Mouse (Mus musculus) forebrain, embryonic 12.5 days (tissue): Measurements from ENCODE around the gene Nfkbiz. TPM values are rescaled to one million over a fixed set of nuclear protein-coding genes. Genes with fewer than 3 reads are reported as not detected.

ENCODE experiments used
- ATAC-seq: fragments of 200-750 bp; cut with Nextera tagmentation; 2 replicates; pipeline ENCODE4 v1.8.0; 2017; ENCODE audit warnings: moderate TSS enrichment; ENCODE audit not compliant: low FRiP score
- H3K27ac ChIP-seq: fragments of 300-500 bp; sonication (generic); 2 replicates; pipeline ENCODE4 v1.5.1; 2016; ENCODE audit warnings: mild to moderate bottlenecking
- H3K27me3 ChIP-seq: fragments of 300-500 bp; sonication (generic); 2 replicates; pipeline ENCODE4 v1.6.1; 2016; ENCODE audit warnings: mild to moderate bottlenecking
- H3K36me3 ChIP-seq: fragments of 300-500 bp; sonication (generic); replicated peaks from 2 replicates; pipeline ENCODE4 v1.6.1; 2016; ENCODE audit warnings: mild to moderate bottlenecking
- H3K4me1 ChIP-seq: fragments of 300-500 bp; sonication (generic); 2 replicates; pipeline ENCODE4 v1.6.1; 2016
- H3K4me2 ChIP-seq: fragments of 300-500 bp; sonication (generic); 2 replicates; pipeline ENCODE4 v1.6.1; 2016; ENCODE audit warnings: mild to moderate bottlenecking, moderate library complexity
- H3K4me3 ChIP-seq: fragments of 300-500 bp; sonication (generic); replicated peaks from 2 replicates; pipeline ENCODE4 v1.5.1; 2016; ENCODE audit warnings: mild to moderate bottlenecking
- H3K9ac ChIP-seq: fragments of 300-500 bp; sonication (generic); 2 replicates; pipeline ENCODE4 v1.6.1; 2016; ENCODE audit warnings: mild to moderate bottlenecking
- H3K9me3 ChIP-seq: fragments of 300-500 bp; sonication (generic); 2 replicates; pipeline ENCODE4 v1.6.1; 2016
- WGBS: fragments of 180-500 bp; shearing (Covaris S2); methylation state at CpG from one replicate; pipeline ENCODE4 v1.1.7; 2016; 5-methylcytosine and 5-hydroxymethylcytosine counted together
- polyA plus RNA-seq: library from polyadenylated mRNA; unstranded; fragments of >200 nt; fragmentation: Nextera tagmentation; extraction: Ambion mirVana; gene quantifications from 2 replicates; pipeline ENCODE4 v1.2.1, GENCODE M21; 2016

Gene Nfkbiz
- polyA plus RNA-seq, 1 experiment from 2014 or later, result 1.8 TPM

DNA sequence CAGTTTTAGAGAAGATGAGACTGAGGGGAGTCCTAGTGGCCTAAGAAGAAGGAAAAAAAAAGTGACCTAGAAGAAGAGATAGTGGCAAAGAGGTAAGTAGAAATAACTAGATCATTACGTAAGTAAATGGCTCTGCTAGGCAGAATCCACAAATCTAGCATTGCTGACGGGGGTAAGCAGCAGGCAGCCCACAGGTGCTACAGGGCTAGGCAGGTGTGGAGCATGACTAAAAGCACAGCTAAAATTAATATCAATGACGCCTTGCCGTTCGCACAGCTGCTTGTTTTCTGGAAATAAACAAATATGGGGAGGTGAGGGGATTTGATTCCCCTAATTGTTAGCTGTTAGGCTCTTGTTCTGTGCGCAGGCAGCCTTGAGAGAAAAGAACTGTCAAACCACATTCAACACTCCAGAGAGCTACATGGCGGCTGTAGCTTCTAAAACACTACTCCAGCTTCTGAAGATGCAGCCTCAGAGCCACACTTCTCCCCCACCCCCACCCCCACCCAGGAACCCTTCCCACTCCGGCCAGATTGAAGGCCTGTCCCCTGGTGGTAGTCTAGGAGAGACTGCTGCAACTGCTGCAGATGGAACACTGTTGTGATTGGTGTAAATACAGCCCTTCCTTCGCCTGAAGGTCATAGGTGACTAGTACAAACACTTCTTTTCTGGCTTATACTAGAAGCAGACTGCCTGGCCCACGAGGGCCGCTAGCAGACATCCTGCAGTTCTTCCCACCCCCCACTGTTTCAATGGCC is 15.1 kb downstream of the Nfkbiz start:
- no peaks in the 10 kb centered on the region for H3K36me3 ChIP-seq
- no peak overlapping the region for H3K9ac ChIP-seq
- peaks cover 23% of the 10 kb centered on the region for H3K4me1 ChIP-seq
- 31% methylated on average over 11 of the region's 11 CpGs for WGBS
- 0 out of 2 replicates have a peak, but pooled peaks cover 2% of the 10 kb centered on the region for H3K27me3 ChIP-seq
- no peak for ATAC-seq
- H3K9me3 ChIP-seq, result no peaks in the 10 kb centered on the region
- no peak overlapping the region for H3K27ac ChIP-seq
- no peak overlapping the region for H3K4me3 ChIP-seq
- H3K4me2 ChIP-seq, result no peak overlapping the region

DNA sequence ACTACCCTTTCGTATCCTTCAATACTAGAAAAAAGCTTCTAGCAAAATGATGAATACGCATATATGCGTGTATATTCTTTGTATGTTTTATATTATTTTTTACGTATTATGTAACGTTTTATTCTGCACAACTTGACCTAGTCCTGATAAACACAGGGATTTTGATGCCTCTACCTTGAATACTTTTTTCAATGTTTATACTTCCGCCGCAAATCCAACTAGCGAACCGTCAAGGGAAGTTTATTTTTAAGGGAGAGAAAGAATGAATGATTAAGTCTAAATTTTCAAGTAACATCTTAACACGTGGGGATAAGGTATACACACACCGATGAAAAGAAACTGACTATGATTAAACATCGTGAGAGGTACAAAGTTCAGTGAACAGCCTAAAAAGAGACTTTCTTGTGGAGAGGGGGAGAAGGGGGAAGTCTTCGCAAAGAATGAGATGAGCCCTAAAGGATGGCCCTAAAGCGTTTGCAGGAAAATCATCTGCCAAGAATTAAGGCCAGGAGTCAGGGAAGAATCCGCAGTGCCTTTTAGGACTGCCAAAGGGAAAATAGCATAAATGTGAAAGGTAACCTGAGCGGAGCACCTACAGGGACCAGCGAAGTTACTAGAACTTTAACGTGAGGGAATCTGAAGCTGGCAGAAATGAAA is 15.8 kb downstream of the Nfkbiz start:
- ATAC-seq, result no peak
- Histone ChIP-seq H3K27ac (no peak overlapping the region), H3K4me3 (peak overlapping the region; percentile 77; the same call in 1 of the 2 replicates), H3K27me3 (0 out of 2 replicates have a peak, but pooled peaks cover 2% of the 10 kb centered on the region), H3K9ac (no peak overlapping the region), H3K4me2 (peak overlapping the region; percentile 98), H3K4me1 (peaks cover 23% of the 10 kb centered on the region), H3K36me3 (peaks cover 5% of the 10 kb centered on the region), H3K9me3 (no peaks in the 10 kb centered on the region)
- WGBS, result 43% methylated on average over 18 of the region's 18 CpGs

DNA sequence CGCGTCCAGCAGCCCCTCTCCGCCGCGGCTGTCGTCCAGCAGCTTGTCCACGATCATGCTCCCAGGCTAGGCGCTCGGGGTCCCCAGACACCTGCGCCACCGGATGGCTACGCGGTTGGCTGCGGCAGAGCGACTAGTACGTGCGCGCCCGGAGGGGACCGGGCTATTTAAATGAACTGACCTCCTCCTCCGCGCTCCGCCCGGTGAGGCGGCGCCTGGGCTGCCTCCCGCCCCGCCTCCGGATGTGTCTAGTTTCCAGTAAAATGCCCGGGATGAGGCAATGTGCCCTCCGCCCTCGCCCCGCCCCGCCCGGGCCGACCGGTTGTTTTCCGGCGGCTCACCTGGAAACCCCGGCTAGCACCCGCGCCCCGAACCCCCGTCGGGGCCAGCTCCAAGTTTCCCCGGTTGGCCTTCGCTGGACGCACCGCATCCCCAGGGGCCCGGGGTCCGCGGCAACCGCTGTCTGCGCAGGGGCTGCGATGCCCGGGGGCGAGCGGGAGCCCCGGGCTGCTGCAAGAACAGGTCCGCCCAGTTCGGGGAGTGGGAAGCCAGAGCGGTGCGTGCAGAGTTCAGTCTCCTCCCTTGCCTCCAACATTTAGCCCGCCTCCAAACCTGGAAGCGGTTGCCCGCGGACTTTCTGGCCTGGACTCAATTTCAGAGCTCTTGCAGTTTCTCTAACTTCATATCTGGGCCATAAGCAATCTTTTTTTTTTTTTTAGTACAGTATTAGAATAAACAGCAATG is 16.5 kb downstream of the Nfkbiz start:
- peak; percentile 93 for ATAC-seq
- Histone ChIP-seq H3K27me3 (0 out of 2 replicates have a peak, but pooled peaks cover 2% of the 10 kb centered on the region), H3K36me3 (peaks cover 9% of the 10 kb centered on the region), H3K4me3 (peak overlapping the region; percentile 77), H3K4me2 (peak overlapping the region; percentile 98), H3K9me3 (no peaks in the 10 kb centered on the region), H3K9ac (peak overlapping the region; percentile 75), H3K27ac (0 out of 2 replicates have a peak overlapping the region, but pooled peaks have one; percentile 36), H3K4me1 (peaks cover 23% of the 10 kb centered on the region)
- under 1% methylated on average over 46 of the region's 67 CpGs for WGBS

DNA sequence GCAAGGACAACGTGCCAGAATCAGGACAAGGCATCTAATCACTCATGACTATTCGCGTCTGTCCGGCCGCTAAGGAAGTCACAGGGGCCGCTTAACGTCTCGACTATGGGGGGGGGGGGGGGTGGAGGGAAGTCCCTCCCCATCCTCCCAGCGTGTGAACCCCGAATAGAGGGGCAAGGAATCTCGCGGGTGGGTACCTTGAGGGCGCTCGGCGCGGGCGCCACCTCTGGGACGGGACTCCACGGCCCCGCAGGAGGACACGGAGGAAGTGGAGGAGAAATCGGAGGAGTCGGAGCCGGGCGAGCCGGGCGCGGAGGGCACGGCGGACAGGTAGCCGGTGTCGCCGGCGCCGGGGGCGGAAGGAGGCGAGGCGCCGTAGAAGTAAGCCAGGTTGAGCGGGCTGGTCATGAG is 17.1 kb downstream of the Nfkbiz start:
- Histone ChIP-seq H3K4me1 (peaks cover 23% of the 10 kb centered on the region), H3K9ac (peak overlapping the region; percentile 75), H3K27me3 (0 out of 2 replicates have a peak, but pooled peaks cover 2% of the 10 kb centered on the region), H3K27ac (0 out of 2 replicates have a peak overlapping the region, but pooled peaks have one; percentile 36), H3K9me3 (no peaks in the 10 kb centered on the region), H3K4me3 (peak overlapping the region; percentile 77), H3K36me3 (peaks cover 12% of the 10 kb centered on the region), H3K4me2 (peak overlapping the region; percentile 98)
- WGBS, result under 1% methylated on average over 40 of the region's 40 CpGs
- peak; percentile 41 for ATAC-seq

DNA sequence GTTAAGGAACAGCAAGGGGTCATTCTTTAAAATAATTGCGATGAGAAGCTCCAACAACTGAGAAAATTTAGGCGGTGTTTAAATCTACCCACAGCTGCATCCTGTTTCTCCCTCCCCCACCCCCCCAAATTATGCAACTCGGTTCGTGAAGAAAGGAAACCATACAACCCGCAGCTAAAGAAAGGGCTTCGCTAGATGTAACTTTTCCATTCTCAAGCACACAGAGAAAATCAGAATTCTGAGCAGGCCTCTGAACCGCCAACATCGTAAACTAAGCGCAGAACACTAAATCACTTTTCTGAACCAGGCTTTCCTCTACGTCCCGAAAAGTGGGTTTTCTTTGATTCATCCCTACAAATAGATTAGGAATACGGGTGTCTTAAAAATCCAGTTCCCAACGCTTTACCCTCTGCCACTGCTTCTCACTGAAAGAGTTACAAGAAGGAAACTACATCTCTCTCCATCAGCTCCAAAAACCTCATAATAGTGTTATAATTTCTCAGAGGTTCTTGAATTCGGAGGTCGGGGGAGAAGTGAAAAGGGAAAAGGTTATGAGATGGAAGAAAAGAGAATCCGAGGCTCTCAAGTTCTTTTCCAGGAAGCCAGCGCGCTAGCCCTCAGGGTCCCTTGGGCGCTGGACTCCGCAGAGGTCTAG is 17.7 kb downstream of the Nfkbiz start:
- no peak; the same call in 1 of the 2 replicates for ATAC-seq
- Histone ChIP-seq H3K4me2 (peak overlapping the region; percentile 98), H3K36me3 (peaks cover 17% of the 10 kb centered on the region), H3K27ac (no peak overlapping the region), H3K27me3 (0 out of 2 replicates have a peak, but pooled peaks cover 2% of the 10 kb centered on the region), H3K9me3 (no peaks in the 10 kb centered on the region), H3K4me3 (peak overlapping the region; percentile 77), H3K9ac (peak overlapping the region; percentile 75; the same call in 1 of the 2 replicates), H3K4me1 (peaks cover 23% of the 10 kb centered on the region)
- WGBS, result 17% methylated on average over 20 of the region's 20 CpGs

DNA sequence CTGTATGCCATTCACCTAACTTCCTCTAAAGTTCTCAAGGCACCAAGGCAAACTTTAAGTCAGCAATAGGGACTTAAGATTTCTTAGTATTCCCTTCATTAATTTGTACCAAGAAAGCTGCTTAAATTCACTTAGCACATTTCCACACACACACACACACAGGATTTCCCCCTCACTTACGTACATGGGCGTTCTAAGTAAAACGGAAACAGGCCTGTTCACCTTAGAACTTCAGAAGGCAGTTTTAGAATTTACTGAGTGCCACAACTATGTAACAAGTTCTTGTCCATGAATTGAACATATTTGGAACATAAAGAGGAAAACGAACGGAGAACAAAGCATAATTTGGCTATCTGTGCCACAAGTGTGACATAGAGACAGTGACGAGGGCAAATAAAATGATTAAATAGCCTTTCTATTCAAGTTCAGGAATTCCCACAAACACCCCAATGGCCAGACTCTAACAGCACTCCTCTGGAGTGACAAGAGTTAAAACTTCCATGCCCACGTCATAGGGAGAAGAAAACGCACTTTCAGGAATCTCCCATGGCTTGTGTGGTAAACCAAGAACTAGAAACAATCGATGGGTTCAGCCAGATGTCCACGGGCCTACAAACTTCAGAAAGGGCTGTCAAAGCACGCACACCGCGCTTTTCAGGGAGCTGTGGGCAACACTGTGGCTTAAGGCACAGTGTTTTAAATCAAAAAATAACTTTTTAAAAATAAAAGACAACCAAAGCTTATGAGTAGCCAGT is 18.4 kb downstream of the Nfkbiz start:
- WGBS, result 51% methylated on average over 13 of the region's 13 CpGs

DNA sequence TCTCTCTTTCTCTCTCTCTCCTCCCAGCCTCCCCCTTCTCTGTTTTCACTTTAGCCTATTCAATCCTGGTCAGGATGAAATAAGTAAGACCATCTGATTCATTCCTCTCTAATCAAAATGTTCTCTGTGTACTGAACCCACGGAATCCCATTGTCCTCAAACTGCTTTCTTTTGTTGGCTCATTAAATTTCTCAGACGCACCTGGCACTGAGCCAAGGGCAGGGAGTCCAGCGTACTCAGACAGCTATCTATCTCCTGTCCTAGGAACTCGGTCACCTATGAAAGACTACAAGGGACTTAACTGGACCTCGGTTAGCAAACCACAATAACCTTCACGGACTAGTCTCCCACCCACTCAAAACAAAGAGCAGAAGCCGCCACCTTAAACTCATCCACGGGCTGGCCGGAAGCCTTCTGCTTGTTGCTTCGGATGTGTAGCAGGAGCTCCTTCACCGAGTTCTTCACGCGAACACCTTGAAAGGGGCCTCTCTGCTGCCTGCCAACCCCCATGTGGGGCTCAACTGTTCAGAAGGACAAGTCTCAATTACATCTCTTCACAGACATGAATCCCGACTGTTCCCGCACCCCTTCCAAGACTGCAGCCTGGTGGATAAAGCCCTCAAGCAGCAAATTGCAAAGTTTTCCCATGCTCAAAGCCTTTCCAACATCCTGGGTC is 19.4 kb downstream of the Nfkbiz start:
- Histone ChIP-seq H3K4me3 (0 out of 2 replicates have a peak overlapping the region, but pooled peaks have one; percentile 2), H3K9ac (0 out of 2 replicates have a peak overlapping the region, but pooled peaks have one; percentile 12), H3K9me3 (no peaks in the 10 kb centered on the region), H3K36me3 (peaks cover 30% of the 10 kb centered on the region), H3K27ac (no peak overlapping the region), H3K4me1 (peaks cover 23% of the 10 kb centered on the region), H3K27me3 (0 out of 2 replicates have a peak, but pooled peaks cover 2% of the 10 kb centered on the region), H3K4me2 (peak overlapping the region; percentile 25)
- no peak for ATAC-seq
- 65% methylated on average over 15 of the region's 15 CpGs for WGBS

More for the DNA sequence above, 18.4 kb downstream of the Nfkbiz start:
- Histone ChIP-seq H3K4me3 (peak overlapping the region; percentile 77), H3K36me3 (peaks cover 24% of the 10 kb centered on the region), H3K4me2 (peak overlapping the region; percentile 98), H3K4me1 (peaks cover 23% of the 10 kb centered on the region), H3K9me3 (no peaks in the 10 kb centered on the region), H3K27ac (no peak overlapping the region), H3K9ac (no peak overlapping the region), H3K27me3 (0 out of 2 replicates have a peak, but pooled peaks cover 2% of the 10 kb centered on the region)
- no peak for ATAC-seq

DNA sequence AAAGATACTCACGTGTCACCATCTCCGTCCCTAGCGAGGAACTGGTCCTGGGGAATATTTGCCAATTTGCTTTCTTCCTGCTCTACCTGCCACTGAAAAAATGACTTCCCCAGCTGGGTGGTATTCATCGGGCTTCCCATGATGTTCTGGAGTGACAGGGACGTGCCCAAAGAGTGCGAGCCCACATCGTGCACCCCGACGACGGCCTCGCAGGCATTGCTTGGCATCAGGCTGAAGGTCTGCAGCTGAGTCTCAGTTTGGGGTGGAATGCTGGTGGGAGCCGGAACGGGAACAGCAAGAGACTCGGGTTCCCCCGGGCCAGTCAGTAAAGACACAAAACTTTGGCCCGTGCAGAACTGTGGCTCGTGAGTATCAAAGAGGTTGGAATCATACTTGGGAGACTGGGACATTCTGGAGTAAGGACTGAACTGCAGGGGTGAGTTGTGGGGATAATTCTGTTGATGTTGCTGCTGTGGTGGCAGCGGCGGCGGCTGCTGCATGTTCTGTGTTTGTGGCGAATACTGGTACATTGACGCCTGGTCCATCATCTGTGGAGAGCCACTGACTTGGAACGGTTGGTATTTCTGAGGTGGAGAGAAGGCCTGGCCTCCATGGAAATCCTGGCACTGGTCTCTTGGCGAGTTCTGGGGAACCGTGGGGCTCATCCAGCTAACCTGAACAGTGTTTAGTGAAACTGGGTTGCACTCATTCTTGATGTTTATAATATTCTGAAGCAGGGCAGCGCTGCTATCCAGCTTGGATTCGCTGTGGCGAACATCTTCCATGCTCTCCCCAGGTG is 20.8 kb downstream of the Nfkbiz start:
- H3K4me2 ChIP-seq, result no peak overlapping the region
- no peaks in the 10 kb centered on the region for H3K27me3 ChIP-seq
- H3K9me3 ChIP-seq, result no peaks in the 10 kb centered on the region
- peaks cover 39% of the 10 kb centered on the region for H3K36me3 ChIP-seq
- 95% methylated on average over 28 of the region's 28 CpGs for WGBS
- H3K4me1 ChIP-seq, result peaks cover 17% of the 10 kb centered on the region
- ATAC-seq, result no peak
- H3K4me3 ChIP-seq, result no peak overlapping the region
- H3K27ac ChIP-seq, result no peak overlapping the region
- no peak overlapping the region for H3K9ac ChIP-seq

DNA sequence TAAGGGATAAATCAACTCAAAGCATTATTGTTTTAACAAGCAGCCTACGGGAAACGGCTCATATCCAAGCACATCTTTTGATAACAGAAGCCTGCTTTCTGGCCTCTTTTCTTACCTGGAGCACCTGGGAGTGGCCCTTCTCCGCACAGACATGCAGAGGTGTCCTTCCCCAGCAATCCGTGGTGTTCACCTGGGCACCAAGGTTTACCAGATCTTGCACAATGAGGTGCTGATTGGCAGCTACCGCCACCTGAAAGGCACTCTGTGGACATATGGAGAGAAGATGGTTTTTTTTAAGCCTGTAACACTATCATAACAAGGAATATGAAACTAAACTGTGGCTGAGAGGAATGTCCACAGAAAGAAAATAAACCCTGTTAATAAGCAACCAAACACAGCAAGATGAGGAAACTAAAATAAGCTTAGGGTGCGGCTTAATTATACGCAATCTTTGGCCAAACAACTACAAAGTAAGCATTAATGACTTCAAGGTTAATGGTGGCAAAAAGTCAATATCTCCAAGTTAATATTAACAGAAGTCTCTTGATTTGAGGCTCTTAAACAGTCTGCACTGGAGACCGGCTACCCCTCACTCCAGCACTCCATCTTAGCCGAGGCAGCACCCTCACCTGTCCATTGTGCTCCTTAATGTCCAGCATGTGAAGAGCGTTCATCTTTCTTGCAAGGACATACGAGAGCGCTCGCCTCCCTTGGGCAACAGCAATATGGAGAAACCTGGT is 22.3 kb downstream of the Nfkbiz start:
- peaks cover 16% of the 10 kb centered on the region for H3K4me1 ChIP-seq
- 94% methylated on average over 13 of the region's 13 CpGs for WGBS
- no peak overlapping the region for H3K4me2 ChIP-seq
- H3K36me3 ChIP-seq, result peaks cover 44% of the 10 kb centered on the region
- no peak overlapping the region for H3K4me3 ChIP-seq
- H3K9me3 ChIP-seq, result no peaks in the 10 kb centered on the region
- H3K27ac ChIP-seq, result no peak overlapping the region
- H3K27me3 ChIP-seq, result no peaks in the 10 kb centered on the region
- H3K9ac ChIP-seq, result no peak overlapping the region
- ATAC-seq, result no peak

DNA sequence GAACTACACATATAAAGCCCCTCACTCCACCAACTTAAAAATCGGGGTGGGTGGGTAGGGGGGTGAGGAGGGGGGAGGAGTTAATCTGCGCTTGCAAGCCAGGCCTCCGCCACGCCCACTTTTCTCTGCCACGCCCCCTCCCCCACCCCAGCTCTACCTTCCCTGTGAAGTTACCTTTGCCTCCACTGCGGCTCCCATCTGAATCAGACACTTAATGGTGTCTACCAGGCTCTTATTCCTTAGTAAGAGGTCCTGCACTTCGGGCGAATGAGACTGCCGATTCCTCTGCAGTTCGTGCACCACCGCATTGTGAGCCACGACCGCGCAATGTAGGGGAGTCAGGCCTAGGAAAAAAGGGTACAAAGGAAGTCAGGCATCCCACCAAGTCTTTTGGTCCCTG is 23.2 kb downstream of the Nfkbiz start:
- WGBS, result 86% methylated on average over 14 of the region's 14 CpGs
- no peak overlapping the region for H3K9ac ChIP-seq
- H3K4me1 ChIP-seq, result peaks cover 11% of the 10 kb centered on the region
- ATAC-seq, result no peak
- no peak overlapping the region for H3K27ac ChIP-seq
- H3K4me3 ChIP-seq, result no peak overlapping the region
- H3K36me3 ChIP-seq, result peaks cover 44% of the 10 kb centered on the region
- no peaks in the 10 kb centered on the region for H3K27me3 ChIP-seq
- no peak overlapping the region for H3K4me2 ChIP-seq
- H3K9me3 ChIP-seq, result no peaks in the 10 kb centered on the region
